Mouse (Mus musculus): ENCODE data around the gene Gm10974. TPM values are rescaled to one million over a fixed set of nuclear protein-coding genes. Genes with fewer than 3 reads are reported as not detected.
A peak's percentile ranks its signal among the peaks of the same experiment; 100 is the strongest.

Gene Gm10974
- total and polyA plus RNA-seq, 3 experiments, result not detected

GRCm38 (mm10) chr7:66340044-66340443, 25.7 kb upstream of the Gm10974 start:
- Histone ChIP-seq H3K4me1 (ENCODE audit: control insufficient read depth in 1 of 2, insufficient read depth in 2 of 2) (peaks cover 0 to 12% of the 10 kb centered on the region in 2 experiments; a peak in 2 of 4 replicates), H3K27me3 (replicated peaks) (no peaks in the 10 kb centered on the region), H3K36me3 (replicated peaks in 1 of 2; ENCODE audit: control insufficient read depth in 1 of 2, insufficient read depth in 1 of 2, low read length in 1 of 2) (peaks cover 5 to 59% of the 10 kb centered on the region in 2 experiments), H3K9me3 (replicated peaks; ENCODE audit: low read length) (no peaks in the 10 kb centered on the region), H3K4me2 (ENCODE audit: insufficient read depth, low read depth, poor library complexity, severe bottlenecking) (no peak overlapping the region), H3K79me2 (replicated peaks; ENCODE audit: control insufficient read depth, extremely low read depth, insufficient read depth, poor library complexity, severe bottlenecking) (no peaks in the 10 kb centered on the region), H3K27ac (ENCODE audit: insufficient read depth, low read depth) (no peak overlapping the region), H3K9ac (ENCODE audit: insufficient read depth, low read depth) (no peak overlapping the region), H3K4me3 (replicated peaks in 1 of 3; ENCODE audit: low read depth in 2 of 3, low read length in 2 of 3, poor library complexity in 1 of 3) (no peak overlapping the region)
- TF ChIP-seq IRF4 (IDR thresholded peaks at IDR 0.05; ENCODE audit: low read depth, low read length) (no peak), RAD21 (IDR thresholded peaks at IDR 0.05; ENCODE audit: low read depth, low read length) (no peak)
- dilution Hi-C loops (cut with MboI; ENCODE audit: extremely low pct_ligation_motif_present, extremely low pct_unique_long_range_greater_than_20kb, low sequenced_read_pairs), result no loop called here
- no peak for DNase-seq (ENCODE audit: extremely low read depth)
- in situ Hi-C loops (cut with MboI; ENCODE audit: low pct_ligation_motif_present, low pct_unique_long_range_greater_than_20kb, low sequenced_read_pairs), result no loop called here

DNA sequence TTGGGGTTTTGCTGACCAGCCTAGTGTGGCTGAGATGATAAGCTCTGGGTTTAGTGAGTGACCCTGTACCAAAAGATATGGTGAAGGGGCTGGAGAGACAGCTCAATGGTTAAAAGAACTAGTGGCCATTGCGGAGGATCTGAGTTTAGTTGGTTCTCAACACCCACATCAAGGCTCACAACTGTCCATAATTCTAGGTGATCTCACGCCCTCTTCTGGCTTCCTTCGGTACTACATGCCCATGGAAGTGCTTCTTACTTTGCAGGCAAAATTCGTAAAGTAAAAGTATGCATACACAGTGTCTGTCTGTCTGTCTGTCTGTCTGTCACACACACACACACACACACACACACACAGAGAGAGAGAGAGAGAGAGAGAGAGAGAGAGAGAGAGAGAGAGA, 23.4 kb upstream of the Gm10974 start:
- Histone ChIP-seq H3K9me3 (replicated peaks; ENCODE audit: low read length) (no peaks in the 10 kb centered on the region), H3K4me3 (replicated peaks in 1 of 3; ENCODE audit: low read depth in 2 of 3, low read length in 2 of 3, poor library complexity in 1 of 3) (no peak overlapping the region), H3K27me3 (replicated peaks) (no peaks in the 10 kb centered on the region), H3K36me3 (replicated peaks in 1 of 2; ENCODE audit: control insufficient read depth in 1 of 2, insufficient read depth in 1 of 2, low read length in 1 of 2) (peaks cover 3 to 55% of the 10 kb centered on the region in 2 experiments), H3K27ac (ENCODE audit: insufficient read depth, low read depth) (no peak overlapping the region), H3K4me1 (ENCODE audit: control insufficient read depth in 1 of 2, insufficient read depth in 2 of 2) (peaks cover 0 to 12% of the 10 kb centered on the region in 2 experiments; a peak in 2 of 4 replicates), H3K9ac (ENCODE audit: insufficient read depth, low read depth) (no peak overlapping the region), H3K4me2 (ENCODE audit: insufficient read depth, low read depth, poor library complexity, severe bottlenecking) (no peak overlapping the region), H3K79me2 (replicated peaks; ENCODE audit: control insufficient read depth, extremely low read depth, insufficient read depth, poor library complexity, severe bottlenecking) (no peaks in the 10 kb centered on the region)
- peak; percentile 44 to 68 for TF ChIP-seq CTCF (conservative IDR thresholded peaks at IDR 0.05 in 1 of 2, IDR thresholded peaks at IDR 0.05 in 1 of 2; ENCODE audit: low read depth in 2 of 2, low read length in 2 of 2)
- TF ChIP-seq SMC3 (IDR thresholded peaks at IDR 0.05; ENCODE audit: low read depth, low read length), result peak; percentile 28
- no peak for TF ChIP-seq MYC (IDR thresholded peaks at IDR 0.05; ENCODE audit: low read depth, low read length)
- in situ Hi-C loops (cut with MboI; ENCODE audit: low pct_ligation_motif_present, low pct_unique_long_range_greater_than_20kb, low sequenced_read_pairs), result no loop called here
- peak; percentile 47 for DNase-seq (ENCODE audit: extremely low read depth)
- dilution Hi-C loops (cut with MboI; ENCODE audit: extremely low pct_ligation_motif_present, extremely low pct_unique_long_range_greater_than_20kb, low sequenced_read_pairs), result no loop called here

GRCm38 (mm10) chr7:66342831-66343230, 22.9 kb upstream of the Gm10974 start:
- Histone ChIP-seq H3K4me1 (ENCODE audit: control insufficient read depth in 1 of 2, insufficient read depth in 2 of 2) (peaks cover 0 to 12% of the 10 kb centered on the region in 2 experiments; a peak in 2 of 4 replicates), H3K79me2 (replicated peaks; ENCODE audit: control insufficient read depth, extremely low read depth, insufficient read depth, poor library complexity, severe bottlenecking) (no peaks in the 10 kb centered on the region), H3K9me3 (replicated peaks; ENCODE audit: low read length) (no peaks in the 10 kb centered on the region), H3K9ac (ENCODE audit: insufficient read depth, low read depth) (no peak overlapping the region), H3K4me3 (replicated peaks in 1 of 3; ENCODE audit: low read depth in 2 of 3, low read length in 2 of 3, poor library complexity in 1 of 3) (no peak overlapping the region), H3K4me2 (ENCODE audit: insufficient read depth, low read depth, poor library complexity, severe bottlenecking) (no peak overlapping the region), H3K36me3 (replicated peaks in 1 of 2; ENCODE audit: control insufficient read depth in 1 of 2, insufficient read depth in 1 of 2, low read length in 1 of 2) (peaks cover 3 to 55% of the 10 kb centered on the region in 2 experiments), H3K27ac (ENCODE audit: insufficient read depth, low read depth) (no peak overlapping the region), H3K27me3 (replicated peaks) (no peaks in the 10 kb centered on the region)
- TF ChIP-seq MXI1 (IDR thresholded peaks at IDR 0.05; ENCODE audit: low read depth, low read length), result no peak
- no peak for TF ChIP-seq TCF12 (IDR thresholded peaks at IDR 0.05; ENCODE audit: low read depth, low read length)
- TF ChIP-seq PAX5 (IDR thresholded peaks at IDR 0.05; ENCODE audit: low read length), result no peak
- no peak for TF ChIP-seq ZMIZ1 (IDR thresholded peaks at IDR 0.05; ENCODE audit: low read depth, low read length)
- TF ChIP-seq EP300 (IDR thresholded peaks at IDR 0.05; ENCODE audit: low read length), result no peak
- TF ChIP-seq IRF4 (IDR thresholded peaks at IDR 0.05; ENCODE audit: low read depth, low read length), result no peak
- TF ChIP-seq USF1 (IDR thresholded peaks at IDR 0.05; ENCODE audit: low read depth, low read length), result no peak
- TF ChIP-seq NRF1 (IDR thresholded peaks at IDR 0.05; ENCODE audit: low read depth, low read length), result no peak
- TF ChIP-seq CHD2 (IDR thresholded peaks at IDR 0.05; ENCODE audit: low read length), result no peak
- TF ChIP-seq POLR2AphosphoS2 (IDR thresholded peaks at IDR 0.05; ENCODE audit: low read depth, low read length), result no peak
- no peak for TF ChIP-seq MAFK (IDR thresholded peaks at IDR 0.05; ENCODE audit: insufficient replicate concordance, low read length)
- no peak for TF ChIP-seq GABPA (IDR thresholded peaks at IDR 0.05; ENCODE audit: insufficient replicate concordance, low read depth, low read length)
- no peak for TF ChIP-seq MEF2A (IDR thresholded peaks at IDR 0.05; ENCODE audit: borderline replicate concordance, low read depth, low read length)
- no peak for TF ChIP-seq CTCF (conservative IDR thresholded peaks at IDR 0.05 in 1 of 2, IDR thresholded peaks at IDR 0.05 in 1 of 2; ENCODE audit: low read depth in 2 of 2, low read length in 2 of 2)
- TF ChIP-seq KAT2A (IDR thresholded peaks at IDR 0.05; ENCODE audit: insufficient replicate concordance, low read length), result no peak
- no peak for TF ChIP-seq SIN3A (IDR thresholded peaks at IDR 0.05; ENCODE audit: low read length)
- no peak for TF ChIP-seq HCFC1 (IDR thresholded peaks at IDR 0.05; ENCODE audit: low read depth, low read length)
- DNase-seq (ENCODE audit: extremely low read depth), result no peak
- in situ Hi-C loops (cut with MboI; ENCODE audit: low pct_ligation_motif_present, low pct_unique_long_range_greater_than_20kb, low sequenced_read_pairs), result no loop called here
- dilution Hi-C loops (cut with MboI; ENCODE audit: extremely low pct_ligation_motif_present, extremely low pct_unique_long_range_greater_than_20kb, low sequenced_read_pairs), result no loop called here

All from CH12.LX (cell line).